Mouse (Mus musculus) brain, embryonic 14.5 days (tissue): Measurements from ENCODE around the gene Arf6.

Source experiments
- CTCF ChIP-seq: fragments of 200-500 bp; IDR thresholded peaks from 2 replicates; pipeline ENCODE4 v1.5.1; 2012; ENCODE audit warnings: inconsistent platforms, mild to moderate bottlenecking, moderate library complexity, borderline replicate concordance; ENCODE audit not compliant: insufficient read depth, insufficient read length; ENCODE audit errors: extremely low read depth
- POLR2A ChIP-seq: fragments of 200-500 bp; IDR thresholded peaks from 2 replicates; pipeline ENCODE4 v1.6.1; 2012; ENCODE audit warnings: mild to moderate bottlenecking, inconsistent platforms, borderline replicate concordance; ENCODE audit not compliant: poor library complexity, insufficient read depth, insufficient read length, severe bottlenecking; ENCODE audit errors: extremely low read depth

DNA sequence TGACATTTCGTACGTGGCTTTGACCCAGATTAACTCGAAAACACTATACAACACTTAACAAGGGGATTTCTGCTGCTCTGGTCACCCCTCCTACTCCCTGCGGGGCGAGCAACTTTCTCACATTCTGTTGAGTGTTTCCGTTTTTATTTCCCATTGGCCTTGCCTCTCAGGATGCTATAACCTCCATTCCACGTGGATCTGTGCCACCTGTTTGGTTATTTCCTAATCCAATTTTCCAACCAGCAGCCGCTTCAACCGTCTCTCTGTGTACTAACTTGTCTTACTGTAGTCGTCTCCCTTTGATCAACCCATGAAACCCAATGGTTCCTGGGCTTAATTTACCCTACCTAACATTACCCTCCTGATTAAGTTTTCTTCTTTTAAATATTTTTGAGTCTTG lies 21.1 kb downstream of the Arf6 start:
- no peak for TF ChIP-seq CTCF
- TF ChIP-seq POLR2A, result no peak
